Mouse (Mus musculus) CH12.LX (cell line): ENCODE data around the gene Serpinf1. TPM values are rescaled to one million over a fixed set of nuclear protein-coding genes. Genes with fewer than 3 reads are reported as not detected.

Source experiments
- DNase-seq: peaks from one replicate; pipeline ENCODE4 v3.0.0-alpha.2; 2013; ENCODE audit errors: extremely low read depth
- H3K27ac ChIP-seq: 2 replicates; pipeline ENCODE4 v1.5.1; 2012; ENCODE audit warnings: low read depth, mild to moderate bottlenecking, control low read depth, moderate library complexity; ENCODE audit not compliant: insufficient read depth
- H3K27me3 ChIP-seq: replicated peaks from 2 replicates; pipeline ENCODE3; 2012; ENCODE audit warnings: inconsistent platforms
- H3K36me3 ChIP-seq, 2 experiments: replicated peaks in 1 of 2; 2 replicates each; pipeline versions ENCODE3 to v1.6.1; 2012; ENCODE audit warnings: inconsistent platforms in 1 of 2, low read length in 1 of 2, mild to moderate bottlenecking in 1 of 2, mixed read lengths in 1 of 2, moderate library complexity in 1 of 2; ENCODE audit not compliant: control insufficient read depth in 1 of 2, insufficient read depth in 1 of 2
- H3K4me1 ChIP-seq, 2 experiments: 2 replicates each; pipeline ENCODE4 v1.6.1; 2012; ENCODE audit warnings: inconsistent platforms in 1 of 2, moderate library complexity in 1 of 2; ENCODE audit not compliant: insufficient read depth in 2 of 2, control insufficient read depth in 1 of 2
- H3K4me2 ChIP-seq: 2 replicates; pipeline ENCODE4 v1.6.1; 2012; ENCODE audit warnings: low read depth, mild to moderate bottlenecking, control low read depth; ENCODE audit not compliant: poor library complexity, insufficient read depth, severe bottlenecking
- H3K4me3 ChIP-seq, 3 experiments: fragments of 150-350 bp in 1 of 3; sonication (generic) in 1 of 3; replicated peaks in 1 of 3; 2 replicates each; pipeline versions ENCODE3 to v1.5.1; 2011 to 2012; ENCODE audit warnings: low read depth in 2 of 3, low read length in 2 of 3, mild to moderate bottlenecking in 2 of 3, moderate library complexity in 2 of 3, control low read depth in 1 of 3, improper control_type of control experiment in 1 of 3, inconsistent platforms in 1 of 3, mixed read lengths in 1 of 3; ENCODE audit not compliant: poor library complexity in 1 of 3
- H3K79me2 ChIP-seq: replicated peaks from 2 replicates; pipeline ENCODE4 v1.6.1; 2012; ENCODE audit warnings: mild to moderate bottlenecking, moderate library complexity; ENCODE audit not compliant: control insufficient read depth, poor library complexity, insufficient read depth, severe bottlenecking; ENCODE audit errors: extremely low read depth
- H3K9ac ChIP-seq: 2 replicates; pipeline ENCODE4 v1.6.1; 2012; ENCODE audit warnings: low read depth, mild to moderate bottlenecking, control low read depth, moderate library complexity; ENCODE audit not compliant: insufficient read depth
- H3K9me3 ChIP-seq: replicated peaks from 2 replicates; pipeline ENCODE3; 2012; ENCODE audit warnings: low read length, inconsistent platforms, mixed read lengths
- BHLHE40 ChIP-seq: IDR thresholded peaks from 2 replicates; pipeline ENCODE4 v1.6.1; 2011; ENCODE audit warnings: mild to moderate bottlenecking, low read depth, low read length, improper control_type of control experiment
- CHD1 ChIP-seq: IDR thresholded peaks from 2 replicates; pipeline ENCODE4 v1.6.1; 2012; ENCODE audit warnings: low read depth, low read length, improper control_type of control experiment, inconsistent platforms
- CHD2 ChIP-seq: IDR thresholded peaks from 2 replicates; pipeline ENCODE4 v1.6.1; 2011; ENCODE audit warnings: low read length, improper control_type of control experiment
- E2F4 ChIP-seq: IDR thresholded peaks from 2 replicates; pipeline ENCODE4 v1.6.1; 2011; ENCODE audit warnings: low read depth, low read length, improper control_type of control experiment; ENCODE audit not compliant: insufficient replicate concordance
- ELF1 ChIP-seq: IDR thresholded peaks from 2 replicates; pipeline ENCODE4 v1.6.1; 2014; ENCODE audit warnings: low read depth, mild to moderate bottlenecking, inconsistent platforms, low read length, improper control_type of control experiment
- EP300 ChIP-seq: IDR thresholded peaks from 2 replicates; pipeline ENCODE4 v1.6.1; 2011; ENCODE audit warnings: low read length, improper control_type of control experiment
- ETS1 ChIP-seq: conservative IDR thresholded peaks from 2 replicates; pipeline ENCODE4 v1.6.1; 2012; ENCODE audit warnings: low read depth, mild to moderate bottlenecking, inconsistent platforms, low read length, improper control_type of control experiment, moderate library complexity
- GABPA ChIP-seq: IDR thresholded peaks from 2 replicates; pipeline ENCODE4 v1.6.1; 2012; ENCODE audit warnings: low read depth, low read length, improper control_type of control experiment, inconsistent platforms; ENCODE audit not compliant: insufficient replicate concordance
- JUN ChIP-seq: IDR thresholded peaks from 2 replicates; pipeline ENCODE4 v1.6.1; 2011; ENCODE audit warnings: low read depth, mild to moderate bottlenecking, low read length, improper control_type of control experiment, moderate library complexity; ENCODE audit not compliant: insufficient read depth
- KAT2A ChIP-seq: IDR thresholded peaks from 2 replicates; pipeline ENCODE4 v1.6.1; 2012; ENCODE audit warnings: low read length, improper control_type of control experiment, inconsistent platforms; ENCODE audit not compliant: insufficient replicate concordance
- MAFK ChIP-seq: IDR thresholded peaks from 2 replicates; pipeline ENCODE4 v1.6.1; 2011; ENCODE audit warnings: low read length, improper control_type of control experiment; ENCODE audit not compliant: insufficient replicate concordance
- MAX ChIP-seq: IDR thresholded peaks from 2 replicates; pipeline ENCODE4 v1.6.1; 2011; ENCODE audit warnings: low read length, improper control_type of control experiment
- MEF2A ChIP-seq: IDR thresholded peaks from 2 replicates; pipeline ENCODE4 v1.6.1; 2014; ENCODE audit warnings: low read depth, mild to moderate bottlenecking, inconsistent platforms, low read length, improper control_type of control experiment, borderline replicate concordance
- MXI1 ChIP-seq: IDR thresholded peaks from 2 replicates; pipeline ENCODE4 v1.6.1; 2011; ENCODE audit warnings: mild to moderate bottlenecking, low read depth, low read length, improper control_type of control experiment
- MYC ChIP-seq: IDR thresholded peaks from 2 replicates; pipeline ENCODE4 v1.6.1; 2011; ENCODE audit warnings: low read depth, mild to moderate bottlenecking, improper control_type of control experiment, low read length
- NELFE ChIP-seq: IDR thresholded peaks from 2 replicates; pipeline ENCODE4 v1.6.1; 2011; ENCODE audit warnings: low read depth, low read length, improper control_type of control experiment
- NRF1 ChIP-seq: IDR thresholded peaks from 2 replicates; pipeline ENCODE4 v1.6.1; 2014; ENCODE audit warnings: low read depth, mild to moderate bottlenecking, inconsistent platforms, low read length, improper control_type of control experiment, moderate library complexity
- PAX5 ChIP-seq: IDR thresholded peaks from 2 replicates; pipeline ENCODE4 v1.6.1; 2012; ENCODE audit warnings: low read length, inconsistent platforms, mixed read lengths
- POLR2A ChIP-seq: IDR thresholded peaks from 2 replicates; pipeline ENCODE4 v1.6.1; 2011; ENCODE audit warnings: low read depth, mild to moderate bottlenecking, improper control_type of control experiment, low read length
- POLR2AphosphoS2 ChIP-seq: IDR thresholded peaks from 2 replicates; pipeline ENCODE4 v1.6.1; 2011; ENCODE audit warnings: low read depth, low read length, improper control_type of control experiment
- RAD21 ChIP-seq: IDR thresholded peaks from 2 replicates; pipeline ENCODE4 v1.6.1; 2011; ENCODE audit warnings: low read depth, mild to moderate bottlenecking, low read length, improper control_type of control experiment, moderate library complexity
- SIN3A ChIP-seq: IDR thresholded peaks from 2 replicates; pipeline ENCODE4 v1.6.1; 2012; ENCODE audit warnings: low read length, improper control_type of control experiment, inconsistent platforms
- SMC3 ChIP-seq: IDR thresholded peaks from 2 replicates; pipeline ENCODE4 v1.6.1; 2011; ENCODE audit warnings: low read depth, low read length, improper control_type of control experiment
- TBP ChIP-seq: conservative IDR thresholded peaks from 2 replicates; pipeline ENCODE4 v1.6.1; 2011; ENCODE audit warnings: low read depth, low read length, improper control_type of control experiment
- TCF12 ChIP-seq: IDR thresholded peaks from 2 replicates; pipeline ENCODE4 v1.6.1; 2014; ENCODE audit warnings: low read depth, mild to moderate bottlenecking, inconsistent platforms, low read length, improper control_type of control experiment
- USF1 ChIP-seq: IDR thresholded peaks from 2 replicates; pipeline ENCODE4 v1.6.1; 2014; ENCODE audit warnings: low read depth, mild to moderate bottlenecking, inconsistent platforms, low read length, improper control_type of control experiment
- USF2 ChIP-seq: conservative IDR thresholded peaks from 2 replicates; pipeline ENCODE4 v1.6.1; 2011; ENCODE audit warnings: low read depth, low read length, improper control_type of control experiment
- ZMIZ1 ChIP-seq: IDR thresholded peaks from 2 replicates; pipeline ENCODE4 v1.6.1; 2012; ENCODE audit warnings: low read depth, mild to moderate bottlenecking, inconsistent platforms, low read length, improper control_type of control experiment
- ZNF384 ChIP-seq: IDR thresholded peaks from 2 replicates; pipeline ENCODE4 v1.6.1; 2012; ENCODE audit warnings: low read depth, low read length, improper control_type of control experiment, inconsistent platforms
- dilution Hi-C: fragments of 300-500 bp; cut with MboI; formaldehyde crosslinking; loops from 2 replicates; pipeline ENCODE4 v1.14.3; 2020; ENCODE audit warnings: low sequenced_read_pairs; ENCODE audit not compliant: extremely low pct_unique_long_range_greater_than_20kb, extremely low pct_ligation_motif_present
- in situ Hi-C: fragments of 300-500 bp; cut with MboI; formaldehyde crosslinking; loops from 3 replicates; pipeline ENCODE4 v1.14.3; 2019; ENCODE audit warnings: low sequenced_read_pairs, low pct_ligation_motif_present, low pct_unique_long_range_greater_than_20kb, mixed read lengths
- polyA plus RNA-seq: library from polyadenylated mRNA; unstranded; fragments of >175 nt; gene quantifications from 2 replicates; pipeline ENCODE4 v1.2.1, GENCODE M21; 2012; ENCODE audit warnings: low read depth; ENCODE audit not compliant: insufficient read length
- total RNA-seq, 2 experiments: library from RNA; depleted of rRNA; stranded (reverse); fragments of 300-350 nt in 1 of 2; fragments of >200 nt in 1 of 2; gene quantifications; 2 replicates each; pipeline ENCODE4 v1.2.3; 2012 to 2014

The Serpinf1 gene
- total and polyA plus RNA-seq, 3 experiments: 26.0 to 131 (median 56.5) TPM

DNA sequence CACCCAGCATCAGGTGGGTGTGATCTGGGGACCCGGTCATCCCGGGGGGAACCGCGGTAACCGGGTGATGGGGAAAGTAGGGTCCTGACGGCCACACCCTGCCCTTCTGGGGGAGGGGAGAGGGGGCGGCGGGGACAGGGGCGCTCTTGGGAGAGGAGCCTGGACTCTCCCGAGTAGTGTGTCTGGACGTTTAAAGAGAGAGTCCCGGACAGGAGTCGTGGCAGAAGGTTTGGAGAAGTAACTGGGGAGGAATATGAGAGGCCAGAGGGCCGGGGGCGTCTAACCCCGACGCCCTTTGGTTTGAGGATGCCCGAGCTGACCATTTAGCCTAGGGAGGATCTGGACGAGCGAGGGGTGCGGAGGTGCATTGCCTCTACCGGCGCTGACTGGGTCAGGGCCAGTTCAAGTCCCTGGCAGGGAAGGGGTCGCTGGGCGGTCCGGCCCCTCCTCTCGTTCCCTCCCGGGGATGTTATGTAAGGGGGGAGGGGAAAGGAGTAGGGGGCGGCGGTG, 39.3 kb upstream of the Serpinf1 start:
- H3K79me2 ChIP-seq: peaks cover 10% of the 10 kb centered on the region; the same call in 1 of the 2 replicates
- DNase-seq: no peak
- H3K27ac ChIP-seq: peak overlapping the region; percentile 55
- H3K4me1 ChIP-seq: peaks cover 26 to 67% of the 10 kb centered on the region in 2 experiments
- H3K36me3 ChIP-seq: peaks cover 20 to 27% of the 10 kb centered on the region in 2 experiments
- peak overlapping the region; percentile 52 for H3K4me2 ChIP-seq
- TF ChIP-seq SMC3: no peak
- 0 out of 2 replicates have a peak, but pooled peaks have one; percentile 36 for TF ChIP-seq CHD1
- TF ChIP-seq, all 38 proteins: peak for 1
- Histone ChIP-seq H3K9me3 (peaks cover 12% of the 10 kb centered on the region), H3K4me3 (peak overlapping the region; percentile 72 to 92 (median 83)), H3K27me3 (no peaks in the 10 kb centered on the region), H3K9ac (peak overlapping the region; percentile 92)
- dilution Hi-C loops: no loop called here
- in situ Hi-C loops: no loop called here

- Histone ChIP-seq H3K36me3 (peaks cover 20 to 26% of the 10 kb centered on the region in 2 experiments), H3K27ac (peak within 1 kb of the TSS; percentile 98), H3K4me2 (peak within 1 kb of the TSS; percentile 78), H3K9ac (peak within 1 kb of the TSS; percentile 100), H3K27me3 (no peaks in the 10 kb centered on the region), H3K4me1 (peaks cover 31 to 72% of the 10 kb centered on the region in 2 experiments), H3K79me2 (peaks cover 10% of the 10 kb centered on the region; the same call in 1 of the 2 replicates), H3K4me3 (peak within 1 kb of the TSS; percentile 72 to 92 (median 83)), H3K9me3 (peaks cover 10% of the 10 kb centered on the region)
- dilution Hi-C loops (no loop called here), in situ Hi-C loops (no loop called here)
- DNase-seq: peak; percentile 100
- TF ChIP-seq NELFE (peak; percentile 65), MAX (peak; percentile 87), NRF1 (no peak; the same call in none of the 2 replicates), POLR2A (peak; percentile 76), JUN (no peak), CHD1 (peak; percentile 97; the same call in 1 of the 2 replicates), TBP (peak; percentile 95), BHLHE40 (no peak; the same call in none of the 2 replicates), KAT2A (peak; percentile 87; the same call in 1 of the 2 replicates), MAFK (peak; percentile 90), GABPA (peak; percentile 57; the same call in 1 of the 2 replicates), CHD2 (no peak; the same call in 1 of the 2 replicates), ETS1 (peak; percentile 65), ZNF384 (peak; percentile 4; the same call in 1 of the 2 replicates), PAX5 (no peak), MEF2A (no peak), SIN3A (peak; percentile 100), TCF12 (peak; percentile 58), E2F4 (0 out of 2 replicates have a peak, but pooled peaks have one; percentile 12), USF2 (peak; percentile 80), ZMIZ1 (peak; percentile 46; the same call in 1 of the 2 replicates), MYC (no peak; the same call in 1 of the 2 replicates), ELF1 (peak; percentile 90), EP300 (no peak), MXI1 (peak; percentile 98), POLR2AphosphoS2 (no peak), USF1 (peak; percentile 90), RAD21 (no peak), SMC3 (no peak)
Observed at GRCm38 (mm10) chr11:75460844-75461742, 38.6 kb upstream of the Serpinf1 start, which contains the start of gene Tlcd2. TSS of gene Tlcd2 (plus strand) at chr11:75461715.
